13 mouse cellular contexts compared by ENCODE assay signal in genomic region chr11:54952651-54953050, GRCm38 (mm10). TPM values are rescaled to one million over a fixed set of nuclear protein-coding genes. Genes with fewer than 3 reads are reported as not detected.
A peak's percentile ranks its signal among the peaks of the same experiment; 100 is the strongest.
DNase-seq lines count a peak whose midpoint lies in the region; ATAC-seq and TF ChIP-seq lines count a peak whose summit lies in the region.
"Had no signal": no experiment of that assay in that cellular context is flagged by ENCODE, and none has a peak within 500 bp of the region (broad histone marks: within the 10 kb centered on the region; RNA-seq: fewer than 3 reads in every experiment).

No protein-coding gene starts in this region.

- ATAC-seq in heart, embryonic 11.5 days (replicated peaks; ENCODE audit: insufficient number of reproducible peaks, low FRiP score, low TSS enrichment): no peak
- ATAC-seq in midbrain, embryonic 13.5 days: no peak
- ATAC-seq in midbrain, postnatal 0 days (ENCODE audit: low FRiP score): no peak
- ATAC-seq: forebrain, embryonic 15.5 days; Patski had no signal

- H3K27me3 ChIP-seq in heart, embryonic 11.5 days (ENCODE audit: control insufficient read depth, insufficient read depth, low read length): no peaks in the 10 kb centered on the region
- H3K27me3 ChIP-seq in midbrain, embryonic 13.5 days: no peaks in the 10 kb centered on the region
- no peaks in the 10 kb centered on the region for H3K27me3 ChIP-seq in midbrain, postnatal 0 days (ENCODE audit: insufficient read depth, low read length)
- H3K27me3 ChIP-seq: forebrain, embryonic 15.5 days; liver, embryonic 13.5 days; Patski had no signal

- H3K36me3 ChIP-seq in heart, embryonic 11.5 days (ENCODE audit: control insufficient read depth, insufficient read depth, low read length): no peaks in the 10 kb centered on the region
- H3K36me3 ChIP-seq in midbrain, embryonic 13.5 days: no peaks in the 10 kb centered on the region
- no peaks in the 10 kb centered on the region for H3K36me3 ChIP-seq in midbrain, postnatal 0 days (ENCODE audit: insufficient read depth, low read length)
- H3K36me3 ChIP-seq: forebrain, embryonic 15.5 days; liver, embryonic 13.5 days; neural tube, embryonic 12.5 days had no signal

- H3K4me3 ChIP-seq in heart, embryonic 11.5 days (ENCODE audit: low read depth, low read length): no peak overlapping the region
- no peak overlapping the region for H3K4me3 ChIP-seq in midbrain, embryonic 13.5 days (replicated peaks)
- H3K4me3 ChIP-seq in midbrain, postnatal 0 days (ENCODE audit: low read depth, low read length): no peak overlapping the region
- no peak overlapping the region for H3K4me3 ChIP-seq in brown adipose tissue, adult 24 weeks (ENCODE audit: insufficient read depth, low read depth, low read length)
- H3K4me3 ChIP-seq: forebrain, embryonic 15.5 days; liver, embryonic 13.5 days; neural tube, embryonic 12.5 days had no signal

- H3K9me3 ChIP-seq in heart, embryonic 11.5 days (replicated peaks; ENCODE audit: control insufficient read depth, low read length): no peaks in the 10 kb centered on the region
- H3K9me3 ChIP-seq in midbrain, embryonic 13.5 days: no peaks in the 10 kb centered on the region
- no peaks in the 10 kb centered on the region for H3K9me3 ChIP-seq in midbrain, postnatal 0 days (ENCODE audit: low read length)
- H3K9me3 ChIP-seq: forebrain, embryonic 15.5 days; liver, embryonic 13.5 days; neural tube, embryonic 12.5 days had no signal

- H3K4me1 ChIP-seq in heart, embryonic 11.5 days (ENCODE audit: control insufficient read depth, insufficient read depth, low read length): peaks cover 34% of the 10 kb centered on the region
- H3K4me1 ChIP-seq in midbrain, embryonic 13.5 days (replicated peaks): peaks cover 19% of the 10 kb centered on the region
- peaks cover 3% of the 10 kb centered on the region; the same call in 1 of the 2 replicates for H3K4me1 ChIP-seq in midbrain, postnatal 0 days (ENCODE audit: insufficient read depth, low read length)
- peaks cover 30% of the 10 kb centered on the region for H3K4me1 ChIP-seq in brown adipose tissue, adult 24 weeks (ENCODE audit: control insufficient read depth, insufficient read depth, insufficient read length, low read length)

- no peak overlapping the region for H3K4me2 ChIP-seq in heart, embryonic 11.5 days
- no peak overlapping the region for H3K4me2 ChIP-seq in midbrain, embryonic 13.5 days (replicated peaks)
- H3K4me2 ChIP-seq in midbrain, postnatal 0 days (ENCODE audit: low read depth, low read length, poor library complexity, severe bottlenecking): no peak overlapping the region
- H3K4me2 ChIP-seq: forebrain, embryonic 15.5 days; liver, embryonic 13.5 days; neural tube, embryonic 12.5 days had no signal

- H3K27ac ChIP-seq in heart, embryonic 11.5 days (ENCODE audit: low read depth, low read length): peak overlapping the region; percentile 47; the same call in 1 of the 2 replicates
- H3K27ac ChIP-seq in midbrain, embryonic 13.5 days: no peak overlapping the region
- no peak overlapping the region for H3K27ac ChIP-seq in midbrain, postnatal 0 days (ENCODE audit: low read depth, low read length)
- H3K27ac ChIP-seq in brown adipose tissue, adult 24 weeks (replicated peaks; ENCODE audit: low read depth, low read length): peak overlapping the region; percentile 27; the same call in 1 of the 2 replicates
- H3K27ac ChIP-seq: forebrain, embryonic 15.5 days; liver, embryonic 13.5 days; neural tube, embryonic 12.5 days had no signal

- intact Hi-C loops in heart, postnatal 14 days (cut with DNase I): no loop called here

- DNase-seq in heart, postnatal 14 days: no peak
- no peak for DNase-seq in midbrain, postnatal 0 days (ENCODE audit: low spot score)
- DNase-seq in left cerebral cortex, adult 18-20 months (ENCODE audit: low spot score in 2 of 2): no peak
- no peak for DNase-seq in kidney, adult 8-10 months
- DNase-seq: kidney, postnatal 14 days; liver, embryonic 13.5 days; right cerebral cortex, postnatal 14 days had no signal

- 0 out of 2 replicates have a peak overlapping the region, but pooled peaks have one; percentile 18 for H3K9ac ChIP-seq in heart, embryonic 11.5 days (ENCODE audit: low read depth, low read length)
- H3K9ac ChIP-seq in midbrain, embryonic 13.5 days (replicated peaks): 0 out of 2 replicates have a peak overlapping the region, but pooled peaks have one; percentile 15
- H3K9ac ChIP-seq in midbrain, postnatal 0 days (replicated peaks; ENCODE audit: low read length, poor library complexity, severe bottlenecking): no peak overlapping the region
- H3K9ac ChIP-seq: forebrain, embryonic 15.5 days; neural tube, embryonic 12.5 days had no signal

- 38% methylated on average over 6 of the region's 6 CpGs for WGBS in heart, embryonic 11.5 days (ENCODE audit: insufficient replicate concordance)
- WGBS in midbrain, embryonic 13.5 days: 78% methylated on average over 6 of the region's 6 CpGs
- WGBS in midbrain, postnatal 0 days: 81% methylated on average over 6 of the region's 6 CpGs

- TF ChIP-seq CTCF in midbrain, postnatal 0 days (IDR thresholded peaks at IDR 0.05): no peak

RNA-seq across cellular contexts. Expression of gene Tnip1, which starts 10.1 kb away (rescaled TPM):
- 16.0 and 16.8 TPM in 2 replicates for polyA plus RNA-seq in heart, embryonic 11.5 days (2014; fragmentation: Nextera tagmentation; extraction: Ambion mirVana)
- total RNA-seq in heart, postnatal 14 days (2021): 10 to 100 TPM; 27.7 to 30.4 TPM
- polyA plus RNA-seq in midbrain, embryonic 13.5 days (2015; fragmentation: Nextera tagmentation; extraction: Ambion mirVana): 13.4 and 14.4 TPM in 2 replicates
- total RNA-seq in midbrain, postnatal 0 days (2014; rRNA removed): 19.2 and 20.9 TPM in 2 replicates
- 17.0 and 17.2 TPM in 2 replicates for polyA plus RNA-seq in midbrain, postnatal 0 days (2015; fragmentation: Nextera tagmentation; extraction: Ambion mirVana)
- 16.0 and 16.9 TPM in 2 replicates for polyA plus RNA-seq in brown adipose tissue, adult 24 weeks (2012; ENCODE audit: insufficient read depth, insufficient read length, missing spikeins)
- total RNA-seq in left cerebral cortex, adult 18-20 months (2021): 10 to 100 TPM; 34.7 to 35.6 TPM

RNA-seq across cellular contexts. Expression of gene Gpx3, which starts 50.4 kb away (rescaled TPM):
- polyA plus RNA-seq in heart, embryonic 11.5 days (2014; fragmentation: Nextera tagmentation; extraction: Ambion mirVana): 1,579 and 1,713 TPM in 2 replicates
- total RNA-seq in heart, postnatal 14 days (2021): 100 to 1,000 TPM in 1 of 2 experiments, 10 to 100 TPM in 1; 93.6 to 153 TPM
- polyA plus RNA-seq in midbrain, embryonic 13.5 days (2015; fragmentation: Nextera tagmentation; extraction: Ambion mirVana): 19.6 and 21.4 TPM in 2 replicates
- total RNA-seq in midbrain, postnatal 0 days (2014; rRNA removed): 14.6 and 23.1 TPM in 2 replicates
- 69.3 and 70.3 TPM in 2 replicates for polyA plus RNA-seq in midbrain, postnatal 0 days (2015; fragmentation: Nextera tagmentation; extraction: Ambion mirVana)
- polyA plus RNA-seq in brown adipose tissue, adult 24 weeks (2012; ENCODE audit: insufficient read depth, insufficient read length, missing spikeins): 1,156 and 2,121 TPM in 2 replicates
- total RNA-seq in left cerebral cortex, adult 18-20 months (2021): 10 to 100 TPM in 1 of 2 experiments, 1 to 10 TPM in 1; 8.6 to 10.3 TPM

Comparison
In these comparisons a context has a peak if more than half of its experiments do, and no peak if none do; other contexts are left out.
1. H3K27ac ChIP-seq: peak in heart, embryonic 11.5 days (single experiment) and brown adipose tissue, adult 24 weeks (single experiment); none in midbrain, embryonic 13.5 days (single experiment) and midbrain, postnatal 0 days (single experiment).
2. RNA of gene Gpx3, which starts 50.4 kb away (polyA plus RNA-seq): 1,579 to 1,713 TPM in heart, embryonic 11.5 days and 1,156 to 2,121 TPM in brown adipose tissue, adult 24 weeks; 69.3 to 70.3 TPM in midbrain, postnatal 0 days and 19.6 to 21.4 TPM in midbrain, embryonic 13.5 days; every median in the first group is over 10 times any median in the second.